Mouse (Mus musculus) heart, embryonic 16.5 days (tissue): Measurements from ENCODE around the gene Nap1l3. TPM values are rescaled to one million over a fixed set of nuclear protein-coding genes. Genes with fewer than 3 reads are reported as not detected.

Source experiments
- ATAC-seq: fragments of 200-750 bp; cut with Nextera tagmentation; replicated peaks from 2 replicates; pipeline ENCODE4 v1.8.0; 2017; ENCODE audit warnings: moderate number of reproducible peaks; ENCODE audit not compliant: insufficient read depth, low FRiP score; ENCODE audit errors: extremely low read depth
- H3K27ac ChIP-seq: fragments of 300-500 bp; sonication (generic); 2 replicates; pipeline ENCODE4 v1.5.1; 2014; ENCODE audit warnings: mild to moderate bottlenecking, low read length, control low read depth, moderate library complexity
- H3K27me3 ChIP-seq: fragments of 300-500 bp; sonication (generic); 2 replicates; pipeline ENCODE4 v1.6.1; 2014; ENCODE audit warnings: low read length, mixed read lengths; ENCODE audit not compliant: control insufficient read depth, insufficient read depth
- H3K36me3 ChIP-seq: fragments of 300-500 bp; sonication (generic); 2 replicates; pipeline ENCODE4 v1.6.1; 2014; ENCODE audit not compliant: control insufficient read depth, insufficient read depth
- H3K4me1 ChIP-seq: fragments of 300-500 bp; sonication (generic); 2 replicates; pipeline ENCODE4 v1.6.1; 2014; ENCODE audit warnings: low read length, mixed read lengths; ENCODE audit not compliant: control insufficient read depth, insufficient read depth
- H3K4me2 ChIP-seq: fragments of 300-500 bp; sonication (generic); 2 replicates; pipeline ENCODE4 v1.6.1; 2014; ENCODE audit warnings: low read depth, mild to moderate bottlenecking, control low read depth, low read length
- H3K4me3 ChIP-seq: fragments of 300-500 bp; sonication (generic); 2 replicates; pipeline ENCODE4 v1.5.1; 2014; ENCODE audit warnings: mild to moderate bottlenecking, control low read depth, low read length
- H3K9ac ChIP-seq: fragments of 300-500 bp; sonication (generic); 2 replicates; pipeline ENCODE4 v1.6.1; 2014; ENCODE audit warnings: low read length, control low read depth
- H3K9me3 ChIP-seq: fragments of 300-500 bp; sonication (generic); replicated peaks from 2 replicates; pipeline ENCODE4 v1.6.1; 2016; ENCODE audit warnings: low read length; ENCODE audit not compliant: control insufficient read depth
- WGBS: fragments of 180-500 bp; shearing (Covaris S2); extraction: QIAGEN DNeasy Blood & Tissue Kit; methylation state at CpG from one replicate; pipeline ENCODE4 v1.1.7; 2014; 5-methylcytosine and 5-hydroxymethylcytosine counted together
- polyA plus RNA-seq: library from polyadenylated mRNA; unstranded; fragments of >200 nt; fragmentation: Nextera tagmentation; extraction: Ambion mirVana; gene quantifications from 2 replicates; pipeline ENCODE4 v1.2.1, GENCODE M21; 2015

The Nap1l3 gene
- polyA plus RNA-seq, result 3.2 and 3.3 TPM in 2 replicates

GRCm38 (mm10) chrX:122396781-122397581 lies at the start of gene Nap1l3:
Gene Nap1l3, minus strand, starts transcription at chrX:122397401.
- Histone ChIP-seq H3K4me1 (no peaks in the 10 kb centered on the region), H3K4me2 (peak within 1 kb of the TSS; percentile 64), H3K9me3 (no peaks in the 10 kb centered on the region), H3K4me3 (peak within 1 kb of the TSS; percentile 67), H3K27me3 (no peaks in the 10 kb centered on the region), H3K9ac (peak within 1 kb of the TSS; percentile 73), H3K27ac (no peak within 1 kb of the TSS), H3K36me3 (no peaks in the 10 kb centered on the region)
- ATAC-seq, result peak; percentile 95
- WGBS, result 9% methylated on average over 37 of the region's 39 CpGs

- WGBS, result 17% methylated on average over 8 of the region's 8 CpGs
- H3K36me3 ChIP-seq, result no peaks in the 10 kb centered on the region
- no peaks in the 10 kb centered on the region for H3K27me3 ChIP-seq
- H3K9ac ChIP-seq, result 0 out of 2 replicates have a peak overlapping the region, but pooled peaks have one; percentile 38
- H3K4me2 ChIP-seq, result peak overlapping the region; percentile 64
- no peak for ATAC-seq
- H3K9me3 ChIP-seq, result no peaks in the 10 kb centered on the region
- no peaks in the 10 kb centered on the region for H3K4me1 ChIP-seq
- H3K27ac ChIP-seq, result no peak overlapping the region
- H3K4me3 ChIP-seq, result peak overlapping the region; percentile 67
These were observed 451 bp upstream of the Nap1l3 start for GRCm38 (mm10) chrX:122397652-122398051.
